Mouse (Mus musculus) forebrain, embryonic 11.5 days (tissue): ENCODE data around the gene Prickle2. TPM values are rescaled to one million over a fixed set of nuclear protein-coding genes. Genes with fewer than 3 reads are reported as not detected.

Source experiments
- ATAC-seq: fragments of 200-750 bp; cut with Nextera tagmentation; replicated peaks from 2 replicates; pipeline ENCODE4 v1.8.0; 2017; ENCODE audit warnings: moderate TSS enrichment; ENCODE audit not compliant: low FRiP score
- DNase-seq: peaks from one replicate; pipeline ENCODE4 v3.0.0-alpha.2; 2017; ENCODE audit warnings: low spot score
- H3K27ac ChIP-seq: fragments of 300-500 bp; sonication (generic); 2 replicates; pipeline ENCODE4 v1.5.1; 2014; ENCODE audit warnings: low read depth, low read length
- H3K27me3 ChIP-seq: fragments of 300-500 bp; sonication (generic); 2 replicates; pipeline ENCODE4 v1.6.1; 2014; ENCODE audit warnings: mild to moderate bottlenecking, low read length, mixed read lengths; ENCODE audit not compliant: control insufficient read depth, insufficient read depth
- H3K36me3 ChIP-seq: fragments of 300-500 bp; sonication (generic); 2 replicates; pipeline ENCODE4 v1.6.1; 2014; ENCODE audit warnings: mild to moderate bottlenecking, low read length, moderate library complexity, mixed read lengths; ENCODE audit not compliant: control insufficient read depth, insufficient read depth
- H3K4me1 ChIP-seq: fragments of 300-500 bp; sonication (generic); replicated peaks from 2 replicates; pipeline ENCODE4 v1.6.1; 2014; ENCODE audit warnings: low read length, mixed read lengths; ENCODE audit not compliant: control insufficient read depth, insufficient read depth
- H3K4me2 ChIP-seq: fragments of 300-500 bp; sonication (generic); 2 replicates; pipeline ENCODE4 v1.6.1; 2014; ENCODE audit warnings: low read depth, mild to moderate bottlenecking, low read length, moderate library complexity, mixed read lengths; ENCODE audit not compliant: severe bottlenecking
- H3K4me3 ChIP-seq: fragments of 300-500 bp; sonication (generic); 2 replicates; pipeline ENCODE4 v1.5.1; 2014; ENCODE audit warnings: low read depth, low read length
- H3K9ac ChIP-seq: fragments of 300-500 bp; sonication (generic); 2 replicates; pipeline ENCODE4 v1.6.1; 2014; ENCODE audit warnings: low read length
- H3K9me3 ChIP-seq: fragments of 300-500 bp; sonication (generic); 2 replicates; pipeline ENCODE4 v1.6.1; 2016; ENCODE audit warnings: low read length, mixed read lengths; ENCODE audit not compliant: control insufficient read depth
- WGBS: fragments of 180-500 bp; shearing (Covaris S2); extraction: QIAGEN DNeasy Blood & Tissue Kit; methylation state at CpG from one replicate; pipeline ENCODE4 v1.1.7; 2014; 5-methylcytosine and 5-hydroxymethylcytosine counted together
- polyA plus RNA-seq: library from polyadenylated mRNA; unstranded; fragments of >200 nt; fragmentation: Nextera tagmentation; extraction: Ambion mirVana; gene quantifications from 2 replicates; pipeline ENCODE4 v1.2.1, GENCODE M21; 2014

The Prickle2 gene
- 4.0 and 4.1 TPM in 2 replicates for polyA plus RNA-seq

DNA sequence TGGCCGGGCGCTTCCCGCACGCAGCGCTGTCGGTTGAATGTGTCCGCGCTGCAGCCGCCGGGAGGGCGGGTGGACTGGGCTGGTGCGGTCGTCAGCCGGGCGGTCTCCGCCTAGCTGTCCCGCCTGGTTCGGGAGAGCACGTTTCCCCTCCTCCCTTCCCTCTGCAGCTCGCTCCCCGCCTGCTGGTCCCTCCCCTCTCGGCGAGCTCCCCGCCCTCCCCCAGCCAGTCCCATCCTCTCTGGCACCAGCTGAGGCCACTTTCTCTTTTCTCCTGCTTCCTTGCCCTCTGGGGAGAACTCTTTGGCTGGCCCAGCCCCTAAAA, at the start of gene Prickle2:
Prickle2 (minus strand) TSS at position 11 of the 322 bp plus-strand sequence.
- Histone ChIP-seq H3K9ac (peak within 1 kb of the TSS; percentile 74), H3K27ac (no peak within 1 kb of the TSS), H3K4me3 (peak within 1 kb of the TSS; percentile 64), H3K9me3 (no peaks in the 10 kb centered on the region), H3K4me2 (peak within 1 kb of the TSS; percentile 100), H3K4me1 (peaks cover 8% of the 10 kb centered on the region; the same call in 1 of the 2 replicates), H3K27me3 (0 out of 2 replicates have a peak, but pooled peaks cover 4% of the 10 kb centered on the region), H3K36me3 (no peaks in the 10 kb centered on the region)
- ATAC-seq (peak; percentile 94), DNase-seq (peak; percentile 86)
- WGBS = 0% methylated on average over 19 of the region's 24 CpGs

DNA sequence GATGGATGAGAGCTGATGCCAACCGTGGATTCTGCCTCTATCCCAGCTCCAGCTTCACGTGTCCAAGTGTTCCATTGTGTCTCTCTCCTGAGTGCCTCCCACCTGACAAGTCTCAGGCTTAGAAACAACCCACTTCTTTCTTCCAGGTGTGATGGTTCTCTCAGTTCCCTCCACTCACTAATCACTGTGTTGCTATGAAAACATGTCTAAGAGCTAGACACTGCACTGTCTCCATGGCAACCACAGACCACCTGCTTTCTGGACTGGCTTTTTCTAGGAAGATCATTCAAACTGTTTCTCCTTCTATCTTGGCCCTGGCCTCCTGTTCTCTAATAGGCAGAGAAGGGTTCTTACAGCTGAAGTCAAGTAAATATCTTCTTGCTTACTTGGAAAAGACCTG, 46.8 kb upstream of the Prickle2 start:
- H3K36me3 ChIP-seq = no peaks in the 10 kb centered on the region
- no peaks in the 10 kb centered on the region for H3K4me1 ChIP-seq
- DNase-seq (no peak), ATAC-seq (no peak)
- H3K27me3 ChIP-seq = no peaks in the 10 kb centered on the region
- no peaks in the 10 kb centered on the region for H3K9me3 ChIP-seq
- H3K4me3 ChIP-seq = no peak overlapping the region
- no peak overlapping the region for H3K9ac ChIP-seq
- H3K27ac ChIP-seq = no peak overlapping the region
- H3K4me2 ChIP-seq = no peak overlapping the region
- WGBS = 87% methylated on average over 2 of the region's 2 CpGs

DNA sequence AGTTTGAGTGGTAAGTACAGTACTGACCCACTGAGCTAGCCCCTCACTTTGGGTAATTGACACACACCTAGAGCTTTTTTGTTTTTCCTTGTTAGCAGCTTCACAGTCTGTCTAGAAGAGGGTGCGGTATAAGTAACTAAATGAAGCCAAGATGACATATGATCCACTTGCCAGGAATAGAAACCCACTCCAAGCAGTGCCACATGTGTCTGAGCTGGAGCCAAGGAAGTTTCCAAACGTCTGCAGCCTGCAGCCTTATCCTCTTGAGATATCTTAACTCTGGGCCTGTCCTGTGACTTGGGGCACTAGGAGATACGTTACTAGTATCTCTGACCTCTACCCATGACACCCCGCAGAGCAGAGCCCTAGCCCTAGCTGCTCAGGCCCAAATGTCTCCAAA, 43.5 kb upstream of the Prickle2 start:
- no peaks in the 10 kb centered on the region for H3K4me1 ChIP-seq
- H3K27ac ChIP-seq = no peak overlapping the region
- DNase-seq = no peak
- no peak overlapping the region for H3K4me3 ChIP-seq
- H3K9ac ChIP-seq = no peak overlapping the region
- 72% methylated on average over 4 of the region's 4 CpGs for WGBS
- H3K9me3 ChIP-seq = no peaks in the 10 kb centered on the region
- no peaks in the 10 kb centered on the region for H3K36me3 ChIP-seq
- no peak for ATAC-seq
- no peak overlapping the region for H3K4me2 ChIP-seq
- no peaks in the 10 kb centered on the region for H3K27me3 ChIP-seq

DNA sequence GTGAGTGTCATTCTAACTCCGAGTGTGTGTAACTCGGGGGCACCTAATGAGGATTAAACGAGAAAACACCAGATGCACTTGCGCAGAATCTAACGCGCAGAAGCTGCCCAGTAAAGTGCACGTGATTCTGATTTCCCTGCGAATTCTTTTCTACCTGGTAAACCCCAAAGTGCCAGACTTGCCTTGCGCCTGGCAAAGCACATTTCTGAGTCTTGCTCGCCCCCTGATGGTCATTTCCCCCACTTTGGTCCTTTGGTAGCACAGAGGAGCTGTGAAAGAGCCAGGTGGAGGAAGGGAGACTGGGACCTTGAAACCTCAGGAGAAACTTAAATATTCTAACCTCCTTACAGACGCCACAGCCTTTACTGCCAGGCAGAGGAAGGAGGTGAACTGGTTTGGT, 37.6 kb upstream of the Prickle2 start:
- Histone ChIP-seq H3K27ac (no peak overlapping the region), H3K4me3 (no peak overlapping the region), H3K4me1 (peaks cover 3% of the 10 kb centered on the region; the same call in 1 of the 2 replicates), H3K9me3 (no peaks in the 10 kb centered on the region), H3K9ac (no peak overlapping the region), H3K27me3 (no peaks in the 10 kb centered on the region), H3K36me3 (no peaks in the 10 kb centered on the region), H3K4me2 (0 out of 2 replicates have a peak overlapping the region, but pooled peaks have one; percentile 15)
- ATAC-seq = no peak
- DNase-seq = peak; percentile 75
- 13% methylated on average over 11 of the region's 11 CpGs for WGBS

DNA sequence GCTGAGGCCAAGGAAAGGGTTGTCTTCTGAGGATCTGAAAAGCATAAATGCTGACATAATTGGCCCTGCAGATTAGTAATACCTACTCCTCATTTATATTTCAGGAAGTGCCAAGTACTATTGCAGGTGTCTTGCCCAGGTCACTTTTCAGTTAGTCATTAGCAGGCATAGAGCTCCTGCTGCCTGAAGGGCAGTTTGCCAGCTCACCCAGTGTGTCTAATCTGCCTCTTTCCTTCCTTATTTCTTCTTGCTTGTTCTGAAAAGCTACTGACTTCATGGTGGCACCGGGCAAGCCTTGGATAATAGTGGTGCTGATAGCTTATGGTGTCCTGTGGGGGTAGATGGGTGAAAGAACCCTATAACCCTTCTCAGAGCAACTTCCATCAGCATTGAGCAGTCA, 31.2 kb upstream of the Prickle2 start:
- Histone ChIP-seq H3K9me3 (no peaks in the 10 kb centered on the region; the same call in 1 of the 2 replicates), H3K27ac (no peak overlapping the region), H3K36me3 (no peaks in the 10 kb centered on the region), H3K4me1 (no peaks in the 10 kb centered on the region), H3K4me3 (no peak overlapping the region), H3K9ac (no peak overlapping the region), H3K27me3 (no peaks in the 10 kb centered on the region), H3K4me2 (no peak overlapping the region)
- no peak for DNase-seq
- WGBS = 83% methylated on average over 1 of the region's 1 CpGs
- ATAC-seq = no peak

DNA sequence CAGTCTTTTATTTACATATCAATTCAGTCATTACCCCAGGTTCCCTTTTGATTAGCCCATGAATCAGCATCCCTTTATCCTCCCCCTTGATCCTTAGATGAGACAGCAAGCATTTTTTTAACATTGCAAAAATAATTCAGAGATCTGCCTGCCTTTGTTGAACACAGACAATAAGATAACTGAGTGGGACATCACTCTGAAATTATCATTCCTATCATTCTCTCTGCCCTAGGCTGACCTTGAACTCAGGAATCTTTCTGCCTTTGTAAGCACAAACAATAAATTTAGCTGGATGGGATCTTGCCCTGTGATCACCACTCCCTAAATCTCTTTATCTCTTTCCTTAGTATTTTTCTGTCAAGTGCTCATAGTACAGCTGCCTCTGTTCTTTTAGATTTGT, 27.7 kb upstream of the Prickle2 start:
- no peak overlapping the region for H3K27ac ChIP-seq
- no peak overlapping the region for H3K4me3 ChIP-seq
- H3K4me1 ChIP-seq = no peaks in the 10 kb centered on the region; the same call in 1 of the 2 replicates
- DNase-seq = no peak
- no peak overlapping the region for H3K4me2 ChIP-seq
- H3K9ac ChIP-seq = no peak overlapping the region
- ATAC-seq = no peak
- no peaks in the 10 kb centered on the region; the same call in 1 of the 2 replicates for H3K9me3 ChIP-seq
- no peaks in the 10 kb centered on the region for H3K36me3 ChIP-seq
- H3K27me3 ChIP-seq = no peaks in the 10 kb centered on the region

DNA sequence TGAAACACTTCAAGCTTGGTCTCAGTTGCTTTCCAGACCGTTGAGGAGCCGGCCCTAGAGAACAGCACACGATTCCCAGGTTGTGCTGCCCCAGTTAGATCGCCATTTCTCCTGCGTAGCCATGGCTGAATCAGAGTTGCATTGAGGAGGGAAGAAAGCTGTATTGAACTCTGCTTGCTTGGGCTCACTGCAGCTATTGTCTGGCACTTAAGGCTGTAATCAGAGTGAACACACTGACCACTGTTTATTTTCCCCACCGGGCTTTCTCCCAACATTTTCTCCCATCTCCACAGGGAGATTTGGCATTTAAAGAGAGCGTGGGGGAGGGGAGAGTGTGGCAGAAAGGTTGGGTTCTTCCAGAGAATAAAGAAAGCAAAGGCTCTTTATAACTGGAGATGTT, 22.6 kb upstream of the Prickle2 start:
- H3K4me3 ChIP-seq = no peak overlapping the region
- peaks cover 6% of the 10 kb centered on the region; the same call in 1 of the 2 replicates for H3K4me1 ChIP-seq
- H3K9me3 ChIP-seq = no peaks in the 10 kb centered on the region
- ATAC-seq (no peak), DNase-seq (no peak)
- H3K9ac ChIP-seq = 0 out of 2 replicates have a peak overlapping the region, but pooled peaks have one; percentile 9
- no peak overlapping the region for H3K27ac ChIP-seq
- H3K36me3 ChIP-seq = no peaks in the 10 kb centered on the region
- no peak overlapping the region for H3K4me2 ChIP-seq
- H3K27me3 ChIP-seq = no peaks in the 10 kb centered on the region
- WGBS = 37% methylated on average over 7 of the region's 7 CpGs

DNA sequence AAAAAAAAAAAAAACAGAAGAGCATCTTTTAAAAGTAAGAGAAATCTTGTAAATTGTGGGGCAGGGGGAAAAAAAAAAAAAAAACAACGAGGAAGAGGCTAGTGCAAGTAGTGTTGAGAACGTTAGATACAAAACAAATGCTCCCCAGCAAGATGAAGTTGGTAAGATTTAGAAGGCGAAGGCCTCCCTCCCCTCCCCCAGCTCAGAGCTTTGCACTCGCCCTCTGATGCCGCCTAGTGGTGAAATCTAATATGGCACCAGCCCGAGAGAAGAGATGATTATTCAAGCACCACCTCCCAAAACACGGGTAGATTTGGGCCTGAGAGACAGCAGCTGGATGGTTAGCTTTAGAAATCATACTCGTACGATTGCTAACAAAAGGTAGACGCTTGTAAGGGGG, 22.1 kb upstream of the Prickle2 start:
- H3K27me3 ChIP-seq = no peaks in the 10 kb centered on the region
- 3% methylated on average over 10 of the region's 10 CpGs for WGBS
- no peak overlapping the region for H3K4me2 ChIP-seq
- ATAC-seq = 0 out of 2 replicates have a peak, but pooled peaks have one; percentile 21
- H3K4me1 ChIP-seq = peaks cover 6% of the 10 kb centered on the region; the same call in 1 of the 2 replicates
- no peak overlapping the region for H3K9ac ChIP-seq
- no peaks in the 10 kb centered on the region for H3K36me3 ChIP-seq
- H3K9me3 ChIP-seq = no peaks in the 10 kb centered on the region
- DNase-seq = peak; percentile 90
- no peak overlapping the region for H3K27ac ChIP-seq
- no peak overlapping the region for H3K4me3 ChIP-seq

DNA sequence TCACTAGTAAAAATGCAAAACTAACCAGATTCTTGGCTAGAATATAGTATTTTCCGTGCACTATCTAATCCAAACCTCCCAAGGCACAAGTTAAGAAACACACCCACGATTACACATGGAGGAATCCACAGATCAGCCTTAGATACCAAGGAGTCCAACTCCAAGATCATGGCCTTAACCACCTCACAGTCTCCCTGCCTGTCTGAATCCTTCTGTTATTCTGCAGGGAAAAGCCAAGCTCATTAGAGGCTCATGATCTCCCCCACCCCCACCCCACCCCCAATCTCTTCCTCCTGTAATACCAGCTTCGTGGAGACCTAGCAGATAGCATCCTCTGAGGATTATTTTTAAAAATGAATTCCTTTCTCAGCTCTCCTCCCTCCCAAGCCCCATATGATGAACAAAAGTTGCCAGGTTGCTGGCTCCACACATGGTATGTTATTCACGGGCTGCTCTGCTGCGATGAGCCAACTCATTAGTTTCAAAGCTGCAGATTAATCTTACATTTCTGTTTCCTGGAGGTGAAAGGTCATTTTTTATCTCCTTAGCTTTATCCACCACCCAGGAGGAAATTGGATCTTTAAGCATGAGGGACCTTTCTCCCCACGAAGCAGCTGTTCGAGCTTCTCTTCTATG, 21.5 kb upstream of the Prickle2 start:
- Histone ChIP-seq H3K9ac (no peak overlapping the region), H3K4me3 (no peak overlapping the region), H3K36me3 (no peaks in the 10 kb centered on the region), H3K27me3 (no peaks in the 10 kb centered on the region), H3K9me3 (no peaks in the 10 kb centered on the region), H3K27ac (no peak overlapping the region), H3K4me1 (peaks cover 6% of the 10 kb centered on the region; the same call in 1 of the 2 replicates), H3K4me2 (no peak overlapping the region)
- ATAC-seq = no peak
- no peak for DNase-seq
- 12% methylated on average over 7 of the region's 7 CpGs for WGBS
